Mouse (Mus musculus) thymus, adult 2 months (tissue): ENCODE data around the gene F11r. TPM values are rescaled to one million over a fixed set of nuclear protein-coding genes. Genes with fewer than 3 reads are reported as not detected.

Experiments
- DNase-seq: peaks from one replicate; pipeline ENCODE4 v3.0.0; 2021
- H3K27ac ChIP-seq: fragments of 200-500 bp; 2 replicates; pipeline ENCODE4 v1.5.1; 2012; ENCODE audit warnings: low read length, control low read depth; ENCODE audit not compliant: control insufficient read depth, insufficient read depth
- H3K27me3 ChIP-seq: fragments of 200-500 bp; 2 replicates; pipeline ENCODE4 v1.6.1; 2012; ENCODE audit warnings: mild to moderate bottlenecking, low read length, moderate library complexity, mixed read lengths; ENCODE audit not compliant: control insufficient read depth, insufficient read depth
- H3K36me3 ChIP-seq: fragments of 200-500 bp; 2 replicates; pipeline ENCODE4 v1.6.1; 2012; ENCODE audit warnings: mild to moderate bottlenecking, low read length, moderate library complexity; ENCODE audit not compliant: control insufficient read depth, insufficient read depth
- H3K4me1 ChIP-seq: fragments of 200-500 bp; replicated peaks from 2 replicates; pipeline ENCODE4 v1.6.1; 2012; ENCODE audit warnings: low read length; ENCODE audit not compliant: control insufficient read depth, insufficient read depth
- H3K4me3 ChIP-seq: fragments of 200-500 bp; 2 replicates; pipeline ENCODE4 v1.5.1; 2012; ENCODE audit warnings: mild to moderate bottlenecking, low read length, control low read depth, moderate library complexity; ENCODE audit not compliant: control insufficient read depth, insufficient read depth
- CTCF ChIP-seq: fragments of 200-500 bp; IDR thresholded peaks from 2 replicates; pipeline ENCODE4 v1.5.1; 2012; ENCODE audit warnings: mild to moderate bottlenecking, control low read depth, low read length, moderate library complexity, borderline replicate concordance; ENCODE audit not compliant: control insufficient read depth, poor library complexity, insufficient read depth; ENCODE audit errors: extremely low read depth
- POLR2A ChIP-seq: fragments of 200-500 bp; IDR thresholded peaks from 2 replicates; pipeline ENCODE4 v1.6.1; 2012; ENCODE audit warnings: mild to moderate bottlenecking, low read length, control low read depth, moderate library complexity; ENCODE audit not compliant: control insufficient read depth, poor library complexity, insufficient read depth; ENCODE audit errors: extremely low read depth
- WGBS: fragments of 180-500 bp; shearing (Covaris S2); methylation state at CpG from one replicate; pipeline ENCODE4 v1.1.7; 2018; 5-methylcytosine and 5-hydroxymethylcytosine counted together
- polyA plus RNA-seq: library from polyadenylated mRNA; depleted of rRNA; stranded (reverse); fragments of >200 nt; gene quantifications from 2 replicates; pipeline ENCODE4 v1.2.3, GENCODE M21; 2012; rRNA removed

F11r gene
- polyA plus RNA-seq, result 17.7 and 18.6 TPM in 2 replicates

DNA sequence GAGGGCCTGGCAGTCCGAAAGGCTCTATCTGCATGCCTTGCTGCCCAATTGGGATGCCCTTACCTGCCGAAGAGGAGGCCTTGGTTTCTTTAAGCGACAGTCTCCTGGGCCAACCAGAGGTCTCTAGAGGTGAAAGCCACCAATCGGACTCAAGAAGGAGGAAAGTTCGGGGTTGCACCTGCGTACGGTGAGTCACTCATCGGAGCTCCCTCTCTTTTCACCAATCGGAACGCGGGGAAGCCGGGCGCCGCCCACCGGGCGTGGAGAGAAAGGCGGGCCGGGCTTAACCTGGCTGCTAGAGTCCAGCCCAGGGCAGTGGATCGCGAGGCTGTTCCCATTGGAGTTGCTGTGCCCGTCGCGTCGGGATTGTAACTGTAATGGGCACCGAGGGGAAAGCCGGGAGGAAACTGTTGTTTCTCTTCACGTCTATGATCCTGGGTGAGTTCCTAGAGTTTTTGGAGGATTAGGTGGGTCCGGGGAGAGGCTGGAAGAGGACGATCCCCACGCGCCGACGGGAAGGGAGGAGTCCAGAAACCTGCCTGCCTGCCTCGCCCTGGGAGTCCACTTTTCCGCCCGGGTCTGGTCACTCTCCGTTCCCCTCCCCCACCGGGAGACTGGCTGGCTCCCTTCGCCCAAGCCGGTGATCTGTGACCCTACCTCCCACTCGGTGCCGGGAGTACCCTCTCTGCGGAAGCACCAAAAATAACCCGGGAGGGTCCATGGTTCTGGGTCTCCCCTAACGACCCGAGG, at the start of gene F11r:
TSS of gene F11r (plus strand) at position 272 of the 750 bp plus-strand sequence.
- TF ChIP-seq POLR2A, result no peak
- TF ChIP-seq CTCF, result no peak
- Histone ChIP-seq H3K27ac (no peak within 1 kb of the TSS; the same call in 1 of the 2 replicates), H3K27me3 (peaks cover 10% of the 10 kb centered on the region), H3K36me3 (no peaks in the 10 kb centered on the region), H3K4me3 (peak within 1 kb of the TSS; percentile 33), H3K4me1 (peaks cover 15% of the 10 kb centered on the region)
- DNase-seq, result peak; percentile 68
- 4% methylated on average over 46 of the region's 46 CpGs for WGBS

GRCm38 (mm10) chr1:171388376-171389102, 48.8 kb upstream of the F11r start, which contains the start of gene Arhgap30:
Arhgap30 (plus strand) TSS chr1:171388954.
- Histone ChIP-seq H3K4me1 (peaks cover 31% of the 10 kb centered on the region), H3K27ac (peak within 1 kb of the TSS; percentile 96), H3K27me3 (no peaks in the 10 kb centered on the region), H3K4me3 (peak within 1 kb of the TSS; percentile 84), H3K36me3 (peaks cover 4% of the 10 kb centered on the region; the same call in 1 of the 2 replicates)
- DNase-seq, result peak; percentile 93
- TF ChIP-seq POLR2A, result peak; percentile 92
- 0 out of 2 replicates have a peak, but pooled peaks have one; percentile 18 for TF ChIP-seq CTCF
- 3% methylated on average over 15 of the region's 15 CpGs for WGBS

DNA sequence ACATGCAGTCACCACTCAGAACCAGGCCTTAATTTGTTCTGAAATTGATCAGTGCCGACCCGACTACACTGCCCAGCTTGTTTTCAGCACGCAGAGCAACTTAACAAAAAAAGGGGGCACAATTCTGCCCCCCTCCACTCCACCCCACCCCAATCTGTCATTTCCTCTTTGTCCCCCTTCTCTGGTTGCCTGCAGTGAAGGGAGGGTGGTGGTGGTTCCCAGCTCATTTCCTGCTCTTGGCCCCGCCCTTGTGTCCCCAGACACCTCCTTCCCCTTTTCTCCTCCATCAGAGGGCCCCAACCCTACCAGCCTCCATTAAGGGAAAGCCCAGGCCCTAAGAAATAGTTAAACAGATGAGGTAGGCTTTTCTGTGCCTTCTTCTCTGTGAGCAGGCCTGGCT, 47.2 kb upstream of the F11r start:
- Histone ChIP-seq H3K36me3 (peaks cover 15% of the 10 kb centered on the region; the same call in 1 of the 2 replicates), H3K4me3 (peak overlapping the region; percentile 84), H3K4me1 (peaks cover 38% of the 10 kb centered on the region), H3K27me3 (no peaks in the 10 kb centered on the region), H3K27ac (peak overlapping the region; percentile 96)
- 3% methylated on average over 4 of the region's 4 CpGs for WGBS
- TF ChIP-seq CTCF, result no peak
- no peak for TF ChIP-seq POLR2A
- DNase-seq, result peak; percentile 80

DNA sequence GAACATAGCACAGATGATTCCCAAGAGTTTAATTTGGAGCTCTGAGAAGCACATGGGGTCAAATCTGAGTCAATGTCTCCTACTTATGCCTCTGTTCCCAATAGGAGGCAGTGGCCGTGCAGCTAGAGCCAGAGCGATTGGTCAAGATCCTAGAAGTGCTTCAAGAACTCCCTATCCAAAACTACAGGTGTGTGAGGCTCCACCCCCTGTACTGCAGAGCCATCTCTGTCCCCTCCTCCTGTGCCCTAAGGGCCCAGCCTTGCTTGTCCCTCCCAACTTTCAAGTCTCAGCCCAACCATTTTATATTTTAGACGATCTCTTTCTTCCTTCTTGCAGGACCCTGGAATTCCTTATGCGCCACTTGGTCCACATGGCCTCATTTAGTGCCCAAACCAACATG, 35.5 kb upstream of the F11r start:
- Histone ChIP-seq H3K27ac (no peak overlapping the region), H3K27me3 (no peaks in the 10 kb centered on the region), H3K36me3 (peaks cover 95% of the 10 kb centered on the region), H3K4me3 (no peak overlapping the region), H3K4me1 (no peaks in the 10 kb centered on the region)
- WGBS, result 99% methylated on average over 4 of the region's 4 CpGs
- no peak for DNase-seq
- TF ChIP-seq CTCF (no peak), POLR2A (no peak)

DNA sequence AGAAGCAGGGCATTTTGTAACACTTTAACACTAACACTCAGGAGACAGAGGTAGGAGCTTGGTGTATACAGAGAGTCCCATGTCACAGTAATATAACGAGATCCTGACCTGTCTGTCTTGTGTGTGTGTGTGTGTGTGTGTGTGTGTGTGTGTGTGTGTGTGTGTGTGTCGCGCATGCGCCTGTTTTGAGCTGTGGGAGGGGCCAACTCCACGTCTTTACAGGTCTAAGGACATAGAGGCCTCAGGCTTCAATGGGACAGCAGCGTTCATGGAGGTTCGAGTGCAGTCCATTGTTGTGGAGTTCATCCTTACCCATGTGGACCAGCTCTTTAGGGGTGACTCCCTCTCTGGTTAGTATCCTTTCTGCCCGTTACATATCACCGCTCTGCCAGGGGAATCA, 34.3 kb upstream of the F11r start:
- 95% methylated on average over 9 of the region's 9 CpGs for WGBS
- Histone ChIP-seq H3K27me3 (no peaks in the 10 kb centered on the region), H3K4me3 (no peak overlapping the region), H3K36me3 (peaks cover 94% of the 10 kb centered on the region), H3K27ac (no peak overlapping the region), H3K4me1 (no peaks in the 10 kb centered on the region)
- TF ChIP-seq POLR2A (no peak), CTCF (no peak)
- DNase-seq, result no peak

GRCm38 (mm10) chr1:171407263-171407662, 30.1 kb upstream of the F11r start:
- Histone ChIP-seq H3K4me3 (no peak overlapping the region), H3K27ac (no peak overlapping the region), H3K36me3 (peaks cover 58% of the 10 kb centered on the region), H3K4me1 (no peaks in the 10 kb centered on the region), H3K27me3 (no peaks in the 10 kb centered on the region)
- DNase-seq, result no peak
- 95% methylated on average over 5 of the region's 5 CpGs for WGBS
- no peak for TF ChIP-seq POLR2A
- TF ChIP-seq CTCF, result no peak
